Mouse (Mus musculus) bone marrow macrophage, adult 2 months (primary cell): ENCODE measurements at regions not wholly inside any gene's neighbourhood (a gene's known extent, or its start where the extent isn't known, plus 50 kb on each side); places are given as distances from the start of the nearest gene placed in this dataset.

Source experiments
- CTCF ChIP-seq: IDR thresholded peaks from 2 replicates; pipeline ENCODE4 v1.5.1; 2012; ENCODE audit warnings: low read depth, mild to moderate bottlenecking, low read length, moderate library complexity
- POLR2A ChIP-seq: IDR thresholded peaks from 2 replicates; pipeline ENCODE4 v1.6.1; 2012; ENCODE audit warnings: mild to moderate bottlenecking, low read depth, low read length, borderline replicate concordance

DNA sequence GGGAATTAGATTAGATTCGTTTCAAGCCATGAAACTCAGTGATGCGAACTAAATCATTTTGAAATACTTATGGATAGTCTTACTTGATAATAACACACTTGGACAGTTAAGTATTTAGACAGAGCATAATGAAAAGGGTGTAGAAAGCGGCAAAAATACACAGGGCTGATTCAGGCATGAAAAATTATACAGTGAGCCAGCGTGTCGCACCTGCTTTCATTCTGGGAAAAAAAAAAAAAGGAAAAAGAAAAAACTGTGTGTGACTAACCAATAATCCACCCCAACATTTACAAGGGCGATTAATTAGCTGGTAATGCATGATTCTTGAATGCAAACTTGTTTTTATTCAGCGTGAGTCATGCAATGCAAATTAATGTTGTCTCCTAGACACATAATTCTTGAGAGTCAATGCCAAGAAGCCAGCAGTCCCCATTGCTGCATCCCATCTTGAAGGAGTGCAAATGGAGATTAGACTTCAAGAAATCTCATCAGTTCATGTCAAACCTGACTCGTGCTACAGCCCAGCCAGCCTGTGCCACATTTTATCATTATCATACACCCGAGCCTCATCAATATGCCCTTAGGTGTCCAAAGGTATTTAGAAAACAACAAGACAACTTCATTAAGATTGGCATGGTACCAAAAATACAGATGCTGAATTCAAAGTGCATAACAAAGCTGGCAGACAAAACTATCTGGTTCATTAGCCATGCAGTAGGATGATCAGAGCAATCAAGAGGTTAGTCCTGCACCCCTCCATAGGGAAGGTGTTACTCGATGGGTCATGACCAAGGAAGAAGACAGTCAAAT, 714.9 kb downstream of the Efnb2 start:
- TF ChIP-seq POLR2A: no peak
- no peak for TF ChIP-seq CTCF
